Mouse (Mus musculus): Measurements from ENCODE around the gene Map7.
A peak's percentile ranks its signal among the peaks of the same experiment; 100 is the strongest.

Gene Map7

DNA sequence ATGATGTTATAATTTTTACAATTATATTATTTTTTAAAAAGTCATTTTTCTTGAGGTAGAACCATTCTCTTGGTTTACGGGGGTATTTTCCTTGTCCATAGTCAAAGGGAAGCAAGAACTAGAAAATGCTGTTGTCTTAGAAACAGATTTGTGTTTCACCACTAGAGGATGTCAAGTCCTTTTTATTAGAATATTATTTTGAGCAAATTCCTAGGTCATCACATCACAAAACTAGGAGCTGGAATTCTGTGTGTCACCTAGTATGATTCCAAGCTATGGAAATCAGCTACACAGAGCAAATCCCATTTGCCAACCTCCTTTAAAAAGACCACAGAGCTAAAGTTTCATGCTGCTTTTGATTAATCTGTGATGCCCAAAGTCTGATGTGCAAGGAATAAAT lies 3.9 kb downstream of the Map7 start:
- no peak for DNase-seq (ENCODE audit: low spot score)

DNA sequence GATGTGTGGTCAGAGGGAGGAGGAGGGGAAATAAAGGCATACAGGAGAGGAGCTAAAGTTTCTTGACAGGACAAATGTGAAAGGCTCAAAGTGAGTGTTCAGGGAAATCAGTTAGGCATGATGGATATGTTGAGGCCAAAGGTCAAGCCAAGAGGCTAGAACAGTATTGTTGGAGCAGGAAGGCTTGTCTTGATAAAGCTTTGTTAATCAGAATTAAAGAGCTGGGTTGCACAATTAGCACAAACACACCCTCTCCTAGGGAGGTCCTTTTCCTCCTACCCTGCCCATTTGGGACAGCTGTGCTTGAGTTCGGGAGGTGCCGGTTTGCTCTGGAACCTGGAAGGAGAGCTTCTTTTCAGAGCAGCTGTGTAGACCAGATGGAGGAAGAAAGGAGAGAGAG lies 5.2 kb downstream of the Map7 start:
- no peak for DNase-seq (ENCODE audit: low spot score)

DNA sequence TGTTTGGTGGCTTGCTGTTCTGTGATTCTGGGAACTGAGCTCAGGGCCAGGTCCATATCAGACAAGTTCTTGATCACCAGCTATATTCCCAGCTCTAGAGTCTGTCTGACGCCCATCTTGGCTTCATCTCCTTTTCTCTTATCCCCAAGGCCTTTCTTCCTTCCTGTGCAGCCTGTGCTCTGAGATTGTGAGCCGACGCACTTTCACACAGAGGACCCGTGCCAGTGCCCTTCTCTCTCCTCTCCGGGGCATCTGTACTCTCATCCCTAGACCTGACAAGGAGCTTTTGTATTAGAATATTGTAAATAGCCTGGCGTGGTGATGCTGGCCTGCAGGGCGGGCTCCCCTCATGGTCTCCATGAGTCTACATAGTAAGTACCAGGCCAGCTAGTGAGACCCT lies 7.1 kb downstream of the Map7 start:
- no peak for DNase-seq (ENCODE audit: low spot score)

DNA sequence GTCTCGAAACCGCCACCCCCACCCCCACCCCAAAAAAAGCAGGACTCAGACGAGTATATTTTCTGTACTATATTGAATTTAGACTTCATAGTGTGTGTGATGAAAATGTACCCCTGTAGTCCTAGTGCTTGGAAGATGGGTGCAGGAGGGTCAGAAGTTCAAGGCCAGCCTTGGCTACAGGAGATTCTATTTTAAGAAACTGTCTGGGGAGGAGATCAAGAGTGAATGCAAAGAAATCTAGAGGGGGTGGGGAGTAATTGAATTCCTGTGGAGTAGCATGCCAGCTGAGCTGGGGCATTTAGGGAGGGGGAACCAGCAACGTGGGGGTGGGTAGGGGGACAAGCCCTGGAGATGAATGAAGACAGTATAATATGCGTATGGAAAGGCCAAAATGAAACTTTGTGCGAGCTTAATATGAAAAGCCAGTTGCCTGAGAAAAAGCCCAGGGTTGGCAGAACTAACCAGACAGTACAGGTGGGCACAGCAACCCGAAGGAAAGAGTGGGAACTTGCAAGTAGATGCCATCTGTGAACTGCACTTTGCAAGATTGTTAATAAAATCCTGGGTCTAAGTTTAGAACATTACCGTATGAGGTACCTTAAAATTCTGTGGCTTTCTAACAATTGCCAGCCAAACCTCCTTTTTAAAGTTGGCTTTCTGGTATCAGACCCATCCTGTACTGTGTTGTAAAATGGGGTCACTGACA lies 8.9 kb downstream of the Map7 start:
- DNase-seq (ENCODE audit: low spot score), result no peak

DNA sequence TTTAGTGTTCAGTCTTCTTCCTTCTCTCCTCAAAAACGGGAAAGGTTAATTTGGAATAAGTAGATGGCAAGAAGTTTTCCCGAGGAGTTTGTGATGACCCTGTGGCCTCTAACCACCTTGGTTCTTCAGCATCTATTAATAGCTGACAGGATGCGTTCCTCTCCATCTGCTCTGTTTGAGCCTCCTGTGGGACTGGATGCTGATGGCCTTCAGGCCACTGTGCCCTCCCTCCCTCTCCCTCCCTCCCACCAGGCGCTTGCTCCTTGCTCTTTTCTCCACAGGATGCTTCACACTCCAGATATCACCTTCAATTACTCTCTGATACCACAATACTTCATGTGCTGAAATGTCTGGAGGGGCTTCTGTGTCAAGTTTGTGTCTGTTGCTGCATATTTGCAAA lies 10.5 kb downstream of the Map7 start:
- no peak for DNase-seq (ENCODE audit: low spot score)

DNA sequence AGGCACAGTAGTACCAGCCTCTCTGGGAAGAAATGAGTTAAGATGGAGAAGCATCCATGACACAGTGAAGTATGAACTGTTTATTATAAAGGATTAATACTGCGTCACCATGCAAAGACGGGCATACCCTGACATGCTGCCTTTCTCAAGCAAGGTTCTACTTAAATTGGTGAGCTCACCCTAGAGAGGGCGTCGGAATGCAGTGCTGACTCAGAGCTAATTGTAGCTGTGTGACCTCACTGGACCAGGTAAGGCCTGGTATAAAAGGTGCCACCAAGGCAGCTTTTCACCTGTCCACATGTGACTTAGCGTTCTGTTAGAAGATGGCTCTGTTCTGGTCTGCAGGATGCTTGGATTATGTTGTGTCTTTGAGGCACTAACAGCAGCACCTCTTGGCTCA lies 11.0 kb downstream of the Map7 start:
- DNase-seq (ENCODE audit: low spot score), result no peak

DNA sequence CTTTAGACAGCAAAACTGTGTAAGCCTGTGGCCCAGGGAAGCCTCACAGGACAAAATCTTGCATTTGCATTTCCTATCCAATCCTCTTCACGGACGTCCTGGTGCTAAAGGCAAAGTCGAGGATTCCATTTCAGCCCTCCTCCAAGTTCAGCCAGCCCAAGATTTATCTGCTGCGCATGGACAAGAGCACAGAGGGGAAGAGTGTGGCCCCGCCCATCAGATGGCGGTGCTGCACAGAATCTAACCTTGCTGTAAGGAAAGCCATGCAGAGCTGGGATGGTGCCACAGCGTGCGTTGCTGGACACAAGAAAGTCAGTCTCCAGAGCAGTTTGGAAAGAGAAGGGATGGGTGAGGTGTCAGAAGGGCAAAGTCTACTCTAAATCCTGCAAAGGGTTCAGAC lies 12.6 kb downstream of the Map7 start:
- no peak for DNase-seq (ENCODE audit: low spot score)

DNA sequence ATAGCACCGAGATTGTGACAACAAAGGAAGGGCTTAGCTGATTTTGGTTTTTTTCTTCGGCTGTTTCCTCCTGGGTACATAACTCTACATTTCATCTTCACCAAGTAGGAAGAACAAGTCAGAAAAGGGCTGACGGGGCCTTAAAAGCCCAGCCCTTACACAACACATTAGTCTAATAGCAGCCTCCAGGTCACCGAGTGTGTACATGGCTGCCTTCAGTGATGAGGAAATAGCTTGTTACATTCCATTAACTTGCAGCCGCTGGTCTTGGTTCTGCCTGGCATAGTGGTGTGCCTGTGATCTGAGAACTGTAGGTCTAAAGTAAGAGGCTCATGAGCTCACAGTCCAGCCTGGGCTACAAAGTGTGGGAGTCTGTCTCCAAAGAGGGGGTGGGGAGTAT lies 16.5 kb downstream of the Map7 start:
- DNase-seq (ENCODE audit: low spot score), result no peak

DNA sequence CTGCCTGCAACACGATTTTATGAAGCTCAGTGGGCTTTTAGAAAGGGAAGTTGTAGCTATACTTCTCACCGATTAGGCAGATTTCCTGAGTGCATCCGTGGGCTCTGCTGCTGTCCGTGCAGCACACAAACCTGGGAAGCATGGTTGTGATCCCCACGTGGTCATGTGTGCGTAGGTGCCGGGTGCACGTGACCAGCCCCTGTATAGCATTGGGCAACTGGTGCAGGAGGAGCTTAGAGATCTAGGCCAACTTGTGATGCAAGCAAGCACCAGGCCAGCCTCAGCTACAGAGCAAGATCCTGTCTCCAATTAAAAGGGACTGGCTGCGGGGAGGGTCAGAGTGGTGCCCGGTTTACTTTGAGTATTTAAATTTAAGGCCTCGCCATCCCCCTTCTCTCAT lies 18.5 kb downstream of the Map7 start:
- DNase-seq (ENCODE audit: low spot score), result no peak

DNA sequence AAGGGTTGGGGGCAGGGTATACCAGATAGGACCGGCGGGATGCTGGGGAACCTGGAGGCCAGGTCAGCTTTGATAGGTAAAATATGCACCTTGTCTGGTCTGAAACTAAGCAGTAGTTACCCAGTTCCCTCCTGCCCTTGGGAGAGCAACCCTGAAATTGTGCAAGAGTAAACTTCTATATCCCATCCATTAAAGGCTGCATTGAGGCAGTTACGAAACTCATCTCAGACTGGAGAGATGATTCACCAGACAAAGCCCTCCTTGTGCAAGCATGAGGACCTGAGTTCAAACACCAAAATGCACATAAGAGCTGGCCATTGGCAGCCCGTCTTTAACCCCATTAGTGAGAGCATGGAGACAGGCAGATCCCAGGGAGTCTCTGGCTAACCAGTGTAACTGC lies 19.2 kb downstream of the Map7 start:
- DNase-seq (ENCODE audit: low spot score), result no peak

DNA sequence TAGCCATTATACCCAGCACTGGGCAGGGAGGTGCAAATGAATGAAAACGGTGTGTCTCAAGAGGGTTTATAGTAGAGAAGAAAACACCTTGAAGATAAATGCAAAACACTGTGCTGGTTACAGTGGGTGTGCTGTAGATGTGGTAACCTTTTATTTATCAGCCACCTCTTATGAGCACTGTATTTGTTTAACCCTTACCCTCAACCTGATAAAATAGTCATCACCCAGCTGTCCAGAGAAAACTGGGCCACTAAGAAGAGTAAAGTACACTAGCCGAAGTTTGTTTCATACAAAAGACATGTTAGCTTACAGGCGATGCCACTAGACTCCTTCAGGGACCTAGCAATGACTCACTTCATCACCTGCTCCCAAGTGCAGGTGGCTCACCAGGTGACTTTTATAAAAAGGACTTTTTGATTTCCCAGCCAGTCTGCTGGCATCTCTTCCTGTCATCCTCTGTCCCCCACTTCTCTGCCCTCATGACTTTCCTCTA lies 21.0 kb downstream of the Map7 start:
- DNase-seq (ENCODE audit: low spot score), result no peak

DNA sequence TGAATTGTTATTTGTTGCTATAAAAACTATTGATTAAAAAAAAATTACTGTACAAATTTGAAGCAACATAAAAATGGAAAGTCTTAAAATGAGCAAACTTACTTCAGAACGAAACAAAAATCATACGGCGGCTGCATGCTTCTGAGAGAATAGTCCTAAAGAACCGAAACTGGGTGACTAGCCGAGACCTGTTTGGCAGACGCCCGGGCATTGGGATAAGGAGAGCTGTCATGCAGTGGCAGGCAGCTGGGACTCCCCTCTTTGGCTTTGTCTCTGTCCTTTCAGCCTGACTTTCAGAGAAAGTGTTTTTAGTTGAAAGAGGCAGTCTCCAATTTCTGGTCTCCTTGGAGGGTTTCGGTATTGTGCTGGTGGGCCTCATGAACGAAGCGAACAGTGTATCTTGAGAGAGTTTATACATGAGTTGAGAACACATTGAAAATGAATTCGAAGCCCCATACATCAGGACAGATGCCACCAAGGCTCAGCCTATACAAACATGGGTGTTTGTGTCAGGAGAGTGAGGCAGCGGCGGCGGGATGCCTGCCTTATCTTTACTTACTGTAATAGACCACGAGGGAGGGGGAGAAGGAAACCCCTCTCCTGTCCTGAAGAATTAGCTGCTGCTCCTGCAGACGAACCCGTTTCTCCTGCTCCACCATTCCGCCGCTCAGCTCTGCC lies 21.8 kb downstream of the Map7 start:
- no peak for DNase-seq (ENCODE audit: low spot score)

DNA sequence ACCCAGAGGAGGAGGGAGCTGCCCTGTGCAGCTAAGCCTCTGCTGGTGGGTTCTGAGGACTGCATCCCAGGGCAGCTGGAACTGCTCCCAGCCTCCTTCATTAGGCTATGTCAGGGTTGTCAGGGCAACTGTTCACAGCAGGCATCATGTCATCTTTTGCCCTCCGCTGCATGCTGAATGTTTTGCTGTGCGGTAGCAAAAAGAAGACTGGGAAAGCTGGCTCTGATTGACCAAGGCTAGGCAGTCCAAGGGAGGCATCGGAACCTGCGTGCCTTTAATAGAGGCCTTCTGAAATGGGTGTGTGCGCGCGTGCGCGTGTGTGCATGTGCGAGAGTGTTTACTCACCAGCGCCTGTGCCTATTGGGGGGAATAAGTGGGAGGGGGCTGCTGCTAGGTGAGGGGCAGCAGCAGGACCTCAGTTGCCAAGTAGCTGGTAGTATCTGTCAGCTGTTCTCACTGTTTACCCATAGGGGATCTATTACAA lies 22.4 kb downstream of the Map7 start:
- peak; percentile 76 for DNase-seq (ENCODE audit: low spot score)

DNA sequence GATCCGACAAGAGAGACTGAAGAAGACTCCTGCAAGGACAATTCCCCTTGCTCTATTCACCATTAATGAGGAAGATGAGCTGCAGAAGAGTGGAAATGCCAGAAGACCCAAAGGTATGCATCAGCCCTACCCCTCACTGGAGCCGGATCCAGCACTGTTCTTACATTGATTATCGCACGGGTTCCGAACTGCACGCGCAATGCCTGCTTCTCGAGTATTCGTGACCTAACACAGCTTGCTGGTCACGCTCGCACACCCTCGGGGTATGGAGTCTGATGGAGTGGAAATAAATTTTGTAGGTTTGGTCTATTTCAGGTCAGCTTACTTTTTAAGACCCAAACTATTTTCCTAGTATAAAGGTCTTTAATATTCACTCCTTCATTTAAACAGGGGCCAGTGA lies 22.9 kb downstream of the Map7 start:
- no peak for DNase-seq (ENCODE audit: low spot score)

DNA sequence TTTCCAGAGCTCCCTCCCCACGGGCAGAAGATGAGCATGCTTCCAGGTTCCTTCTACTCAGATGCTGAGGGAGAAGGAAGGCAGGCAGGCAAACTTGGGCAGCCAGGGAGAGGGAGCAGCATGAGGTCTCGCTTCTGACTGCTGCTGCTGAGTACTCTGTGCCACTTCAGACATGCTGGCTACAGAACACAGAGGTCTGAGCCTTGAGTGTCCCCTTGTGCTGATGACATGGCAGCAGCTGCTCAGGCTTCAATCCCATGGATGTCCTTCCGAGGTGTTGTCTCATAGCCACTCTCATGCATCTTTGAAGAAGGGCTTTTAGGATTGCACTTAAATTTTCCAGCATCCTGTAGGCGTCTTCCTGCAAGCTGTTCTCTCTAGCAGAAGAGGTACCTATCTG lies 23.5 kb downstream of the Map7 start:
- DNase-seq (ENCODE audit: low spot score), result no peak

DNA sequence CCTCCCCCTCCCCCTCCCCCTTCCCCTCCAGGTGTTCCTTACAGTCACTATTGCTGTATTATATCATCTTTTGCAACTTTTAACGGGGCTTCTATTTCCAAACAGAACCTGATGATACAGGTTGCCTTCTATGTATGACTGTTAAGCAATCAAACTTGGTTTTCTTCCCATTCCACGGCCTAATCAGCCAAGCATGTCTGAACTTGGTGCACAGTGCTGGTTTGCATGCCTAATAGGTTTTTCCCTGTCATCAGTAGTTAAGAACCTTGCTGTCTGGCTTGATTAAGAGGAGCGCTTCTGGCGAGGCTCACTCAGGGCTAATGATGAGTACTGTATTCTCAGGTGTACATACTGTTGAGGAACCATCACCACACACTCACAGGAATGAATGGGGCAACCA lies 25.5 kb downstream of the Map7 start:
- DNase-seq (ENCODE audit: low spot score), result no peak

DNA sequence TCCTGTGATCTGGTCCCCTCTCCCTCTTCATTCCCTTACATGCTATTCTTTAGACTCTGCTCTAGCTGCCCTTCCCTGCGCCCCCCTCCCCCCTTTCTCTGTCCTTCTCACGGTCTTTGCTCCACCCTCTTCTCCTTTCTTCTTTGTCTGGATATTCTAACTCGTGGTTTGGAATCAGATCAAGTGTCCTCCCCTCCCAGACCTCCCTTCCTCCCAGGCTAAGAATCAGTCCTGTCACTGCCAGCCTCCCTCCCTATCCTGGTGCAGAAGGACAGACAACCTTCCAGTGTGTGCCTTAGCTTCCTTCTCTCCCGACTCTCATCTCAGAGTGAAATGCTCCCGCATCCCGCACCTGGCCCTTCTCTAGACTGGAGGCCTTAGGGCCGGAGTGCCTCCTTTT lies 27.8 kb downstream of the Map7 start:
- DNase-seq (ENCODE audit: low spot score), result no peak

DNA sequence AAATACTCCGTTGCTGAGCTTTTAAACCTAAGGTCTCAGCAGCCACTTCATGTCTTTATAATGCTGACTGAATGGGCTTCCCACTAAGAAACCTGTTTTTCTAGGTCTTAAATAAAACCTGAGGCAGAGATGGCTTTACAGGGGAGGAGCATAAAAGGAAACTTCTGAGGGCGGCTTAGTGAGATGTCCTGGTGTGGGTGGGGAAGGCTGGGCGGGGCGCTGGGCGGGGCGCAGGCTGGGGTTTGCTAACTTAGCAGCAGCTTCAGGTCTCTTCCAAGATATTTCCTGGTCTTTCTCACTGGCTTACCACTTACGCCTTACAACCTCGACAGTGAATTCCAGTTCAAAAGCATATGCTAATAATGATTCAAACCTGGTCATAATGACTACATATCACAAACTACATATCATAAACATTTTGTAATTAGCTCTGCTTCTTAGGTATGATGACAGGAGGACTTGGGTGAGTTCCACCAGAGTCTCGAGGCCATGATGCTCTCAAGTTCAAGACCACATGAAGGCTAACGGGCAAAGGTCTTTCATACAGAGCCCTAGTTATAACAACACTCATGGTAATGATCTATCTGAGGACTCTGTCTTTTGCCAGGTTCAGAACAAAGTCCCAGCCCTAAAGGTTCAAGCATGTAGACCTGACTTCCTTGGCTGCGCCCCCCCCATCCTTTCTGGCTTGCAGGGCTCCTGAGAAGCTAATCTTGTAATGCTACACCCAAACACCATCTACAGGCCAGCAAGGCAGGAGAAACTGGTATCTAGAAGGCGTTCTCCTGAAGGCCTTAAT lies 30.7 kb downstream of the Map7 start:
- no peak for DNase-seq (ENCODE audit: low spot score)

DNA sequence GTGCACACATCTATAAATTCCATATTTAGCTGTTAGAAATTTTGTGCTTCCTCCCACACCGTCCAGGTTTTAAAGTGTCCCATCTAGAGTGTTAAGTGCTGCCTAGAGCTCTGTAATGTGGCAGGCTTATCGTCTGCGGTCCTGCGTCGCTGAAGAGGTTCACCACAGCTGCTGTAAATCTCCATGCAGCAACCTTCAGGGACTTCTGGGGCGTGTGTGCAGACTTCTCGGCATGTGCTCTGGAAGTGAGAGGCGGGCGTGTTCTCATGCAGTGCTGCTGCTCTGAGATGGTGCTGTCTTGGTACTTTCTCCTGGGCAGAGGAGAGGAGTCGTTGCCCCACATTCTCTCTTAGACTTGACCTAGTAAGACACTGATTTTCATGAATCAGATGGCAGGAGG lies 32.9 kb downstream of the Map7 start:
- DNase-seq (ENCODE audit: low spot score), result no peak

DNA sequence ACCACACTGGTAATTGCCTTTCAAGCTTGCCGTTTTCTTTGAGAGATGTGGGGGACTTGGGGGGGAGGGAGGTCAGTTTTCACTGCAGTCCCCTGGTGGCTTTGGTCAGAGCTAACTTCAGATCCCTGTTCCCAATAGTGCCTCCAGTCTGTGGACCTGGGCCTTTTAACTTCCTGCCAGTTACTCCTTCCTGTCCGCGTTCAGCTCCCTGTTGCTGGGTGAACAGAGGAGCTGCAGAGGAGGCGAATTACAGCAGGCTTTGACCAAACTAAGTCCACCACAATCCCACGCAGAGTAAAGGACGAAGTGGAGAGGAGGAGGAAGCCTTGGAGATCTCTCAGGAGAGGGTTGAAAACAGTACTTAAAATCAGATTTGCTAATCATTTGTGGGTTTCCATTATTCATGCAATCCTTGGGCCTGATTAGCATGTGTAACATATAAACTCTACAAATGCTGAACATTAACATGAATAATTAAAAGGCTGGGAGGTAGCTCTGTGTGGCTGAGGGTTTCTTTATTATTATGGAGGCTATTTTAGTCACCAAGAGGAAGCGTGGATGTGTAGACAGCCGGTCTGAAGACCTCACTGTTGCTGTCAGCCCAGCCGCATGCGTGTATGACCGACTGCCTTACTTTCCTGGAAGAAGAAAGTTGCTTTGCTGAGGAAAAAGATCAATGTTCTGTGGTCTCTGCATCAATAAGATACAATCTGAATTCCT lies 33.6 kb downstream of the Map7 start:
- no peak for DNase-seq (ENCODE audit: low spot score)

DNA sequence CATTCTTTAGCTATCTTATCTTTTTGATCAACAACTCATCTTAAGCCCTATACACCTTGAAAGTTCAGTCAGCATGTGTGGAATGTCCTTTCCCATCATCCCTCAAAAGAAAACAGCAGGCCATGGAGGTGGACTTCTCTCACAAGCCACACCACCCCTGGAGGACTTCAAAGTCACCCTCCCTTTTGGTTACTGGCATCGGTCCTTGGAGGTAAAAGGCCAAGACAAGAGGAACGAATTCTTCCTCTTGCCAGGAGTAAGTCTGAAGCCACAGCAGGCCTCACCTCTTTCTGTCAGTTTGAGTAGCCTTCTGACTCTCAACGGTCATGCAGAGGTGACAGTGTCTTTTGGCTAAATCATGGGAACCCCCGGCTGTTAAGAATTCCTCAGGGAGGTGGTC lies 36.1 kb downstream of the Map7 start:
- DNase-seq (ENCODE audit: low spot score), result no peak

DNA sequence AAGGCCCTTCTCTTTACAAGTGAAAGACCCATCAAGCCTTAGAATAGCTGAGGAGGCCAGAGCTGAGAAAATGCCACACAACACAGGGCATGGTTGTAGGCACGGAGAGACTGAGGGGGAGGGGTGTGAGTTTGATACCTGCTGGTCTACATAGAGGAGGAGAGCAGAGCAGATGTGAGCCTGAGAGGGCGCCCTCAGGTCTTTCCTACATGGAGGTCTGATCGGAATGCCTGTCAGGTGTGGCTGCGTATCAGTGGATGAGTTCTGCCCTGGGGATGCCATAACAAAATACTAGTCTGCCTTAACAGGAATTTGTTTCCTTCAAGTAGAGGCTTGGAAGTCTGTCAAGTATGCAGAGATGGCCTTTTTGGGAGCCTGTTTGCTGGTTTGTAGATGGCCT lies 37.0 kb downstream of the Map7 start:
- no peak for DNase-seq (ENCODE audit: low spot score)

Measured in ovary, postnatal 36 days (tissue).